In the genomic region with DNA sequence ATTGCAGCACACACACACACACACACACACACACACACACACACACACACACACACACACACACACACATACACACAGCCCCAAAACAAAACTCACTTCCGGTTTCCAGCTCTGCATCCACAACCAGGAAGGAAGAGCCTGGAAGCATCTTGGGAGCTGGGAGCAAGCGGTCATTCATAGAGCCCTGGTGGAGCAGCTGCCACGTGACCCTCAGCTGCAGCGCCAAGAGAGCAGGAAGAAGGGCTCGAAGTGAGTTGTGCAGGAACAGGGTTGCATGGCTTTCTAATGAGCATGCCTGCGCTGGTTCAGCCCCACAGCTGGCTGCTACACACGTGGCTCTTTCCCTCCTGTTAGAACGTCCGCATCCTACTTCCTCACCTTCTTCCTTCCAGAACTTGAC, we compare ENCODE assay signal across 11 mouse cellular contexts. TPM values are rescaled to one million over a fixed set of nuclear protein-coding genes. Genes with fewer than 3 reads are reported as not detected.
DNase-seq lines count a peak whose midpoint lies in the region; ATAC-seq lines count a peak whose summit lies in the region.
"Had no signal": no experiment of that assay in that cellular context is flagged by ENCODE, and none has a peak within 500 bp of the region (broad histone marks: within the 10 kb centered on the region; RNA-seq: fewer than 3 reads in every experiment).

No protein-coding gene starts in this region.

- ATAC-seq in forebrain, embryonic 15.5 days (replicated peaks): no peak
- ATAC-seq in embryonic facial prominence, embryonic 15.5 days (ENCODE audit: insufficient number of reproducible peaks, low FRiP score, low TSS enrichment, low read depth): no peak
- ATAC-seq in liver, embryonic 11.5 days (replicated peaks; ENCODE audit: low FRiP score): no peak

- DNase-seq in forebrain, embryonic 10.5 days (ENCODE audit: extremely low spot score, low spot score): no peak
- peak; percentile 74 for DNase-seq in kidney, adult 11 months
- DNase-seq in lung, postnatal 36 days: peak; percentile 63
- DNase-seq in c-Kit-positive CD71-positive TER-119-positive erythroid progenitor cells, embryonic 14.5 days (ENCODE audit: low spot score): no peak
- DNase-seq in liver, embryonic 11.5 days (ENCODE audit: low spot score): no peak
- DNase-seq in left cerebral cortex, postnatal 14 days (ENCODE audit: low spot score in 2 of 2): no peak

- no peaks in the 10 kb centered on the region for H3K27me3 ChIP-seq in forebrain, embryonic 10.5 days (ENCODE audit: poor library complexity, severe bottlenecking)
- H3K27me3 ChIP-seq in forebrain, embryonic 15.5 days: no peaks in the 10 kb centered on the region
- H3K27me3 ChIP-seq in embryonic facial prominence, embryonic 15.5 days: no peaks in the 10 kb centered on the region
- H3K27me3 ChIP-seq in liver, embryonic 11.5 days (replicated peaks; ENCODE audit: control insufficient read depth, insufficient read depth, low read length): no peaks in the 10 kb centered on the region

- no peak overlapping the region for H3K4me2 ChIP-seq in forebrain, embryonic 15.5 days (replicated peaks)
- peak overlapping the region; percentile 4; the same call in 1 of the 2 replicates for H3K4me2 ChIP-seq in embryonic facial prominence, embryonic 15.5 days (replicated peaks)
- H3K4me2 ChIP-seq in liver, embryonic 11.5 days: no peak overlapping the region

- peaks cover 38% of the 10 kb centered on the region for H3K4me1 ChIP-seq in forebrain, embryonic 10.5 days
- peaks cover 27% of the 10 kb centered on the region for H3K4me1 ChIP-seq in forebrain, embryonic 15.5 days
- peaks cover 54% of the 10 kb centered on the region for H3K4me1 ChIP-seq in embryonic facial prominence, embryonic 15.5 days
- H3K4me1 ChIP-seq in liver, embryonic 11.5 days (replicated peaks; ENCODE audit: control insufficient read depth, insufficient read depth, low read length): peaks cover 25% of the 10 kb centered on the region

- no peaks in the 10 kb centered on the region for H3K36me3 ChIP-seq in forebrain, embryonic 10.5 days (replicated peaks)
- no peaks in the 10 kb centered on the region for H3K36me3 ChIP-seq in forebrain, embryonic 15.5 days
- no peaks in the 10 kb centered on the region for H3K36me3 ChIP-seq in embryonic facial prominence, embryonic 15.5 days
- H3K36me3 ChIP-seq in liver, embryonic 11.5 days (ENCODE audit: control insufficient read depth, insufficient read depth, low read length): no peaks in the 10 kb centered on the region

- no peaks in the 10 kb centered on the region for H3K9me3 ChIP-seq in forebrain, embryonic 10.5 days
- H3K9me3 ChIP-seq in forebrain, embryonic 15.5 days: no peaks in the 10 kb centered on the region
- H3K9me3 ChIP-seq in embryonic facial prominence, embryonic 15.5 days (replicated peaks): no peaks in the 10 kb centered on the region
- no peaks in the 10 kb centered on the region for H3K9me3 ChIP-seq in liver, embryonic 11.5 days (ENCODE audit: control insufficient read depth, low read length)

- H3K27ac ChIP-seq in forebrain, embryonic 10.5 days: peak overlapping the region; percentile 56; the same call in 1 of the 2 replicates
- H3K27ac ChIP-seq in forebrain, embryonic 15.5 days (replicated peaks): no peak overlapping the region
- H3K27ac ChIP-seq in embryonic facial prominence, embryonic 15.5 days (replicated peaks): no peak overlapping the region; the same call in 1 of the 2 replicates
- H3K27ac ChIP-seq in liver, embryonic 11.5 days (ENCODE audit: low read depth, low read length): no peak overlapping the region; the same call in 1 of the 2 replicates
- H3K27ac ChIP-seq: macrophage had no signal

- intact Hi-C loops in left cerebral cortex, postnatal 14 days (cut with DNase I): no loop called here

- H3K9ac ChIP-seq in forebrain, embryonic 15.5 days (replicated peaks): no peak overlapping the region
- H3K9ac ChIP-seq in embryonic facial prominence, embryonic 15.5 days: no peak overlapping the region
- H3K9ac ChIP-seq in liver, embryonic 11.5 days (ENCODE audit: low read depth, low read length): no peak overlapping the region

- 78% methylated on average over 9 of the region's 9 CpGs for WGBS in forebrain, embryonic 10.5 days
- 72% methylated on average over 9 of the region's 9 CpGs for WGBS in forebrain, embryonic 15.5 days
- 42% methylated on average over 9 of the region's 9 CpGs for WGBS in embryonic facial prominence, embryonic 15.5 days
- 41% methylated on average over 9 of the region's 9 CpGs for WGBS in liver, embryonic 11.5 days

- no peak overlapping the region for H3K4me3 ChIP-seq in forebrain, embryonic 10.5 days
- H3K4me3 ChIP-seq in forebrain, embryonic 15.5 days: no peak overlapping the region
- H3K4me3 ChIP-seq in embryonic facial prominence, embryonic 15.5 days (replicated peaks): no peak overlapping the region
- no peak overlapping the region for H3K4me3 ChIP-seq in liver, embryonic 11.5 days (ENCODE audit: low read depth, low read length)

RNA-seq across cellular contexts. Expression of gene Gm42791, which starts 25.3 kb away (rescaled TPM):
- polyA plus RNA-seq in forebrain, embryonic 10.5 days (2016; fragmentation: Nextera tagmentation; extraction: Ambion mirVana): 1.2 and 2.5 TPM in 2 replicates
- 5.6 and 7.4 TPM in 2 replicates for polyA plus RNA-seq in forebrain, embryonic 15.5 days (2015; fragmentation: Nextera tagmentation; extraction: Ambion mirVana)
- polyA plus RNA-seq in embryonic facial prominence, embryonic 15.5 days (2015; fragmentation: Nextera tagmentation; extraction: Ambion mirVana): 1.6 and 2.3 TPM in 2 replicates
- polyA plus RNA-seq in liver, embryonic 11.5 days (2014; fragmentation: Nextera tagmentation; extraction: Ambion mirVana): not detected in 2 replicates
- total RNA-seq in left cerebral cortex, postnatal 14 days (2021): 10 to 100 TPM; 16.6 to 17.8 TPM
- polyA plus RNA-seq: cortical plate, adult 2 months; spleen, adult 2 months had no signal

RNA-seq across cellular contexts. Expression of gene Katnal1, which starts 40.5 kb away (rescaled TPM):
- 19.8 and 22.9 TPM in 2 replicates for polyA plus RNA-seq in forebrain, embryonic 10.5 days (2016; fragmentation: Nextera tagmentation; extraction: Ambion mirVana)
- polyA plus RNA-seq in forebrain, embryonic 15.5 days (2015; fragmentation: Nextera tagmentation; extraction: Ambion mirVana): 35.0 and 36.3 TPM in 2 replicates
- polyA plus RNA-seq in embryonic facial prominence, embryonic 15.5 days (2015; fragmentation: Nextera tagmentation; extraction: Ambion mirVana): 13.7 and 15.8 TPM in 2 replicates
- 18.9 and 19.5 TPM in 2 replicates for polyA plus RNA-seq in liver, embryonic 11.5 days (2014; fragmentation: Nextera tagmentation; extraction: Ambion mirVana)
- total RNA-seq in left cerebral cortex, postnatal 14 days (2021): 10 to 100 TPM; 55.4 to 56.9 TPM

Comparison
In these comparisons a context has a peak if more than half of its experiments do, and no peak if none do; other contexts are left out.
1. DNase-seq: peak in kidney, adult 11 months (single experiment) and lung, postnatal 36 days (single experiment); none in forebrain, embryonic 10.5 days (single experiment), c-Kit-positive CD71-positive TER-119-positive erythroid progenitor cells, embryonic 14.5 days (single experiment), liver, embryonic 11.5 days (single experiment) and left cerebral cortex, postnatal 14 days (0 of 2).